Mouse (Mus musculus) gastrocnemius, adult 2 months (tissue): ENCODE results near the gene Plin5. TPM values are rescaled to one million over a fixed set of nuclear protein-coding genes. Genes with fewer than 3 reads are reported as not detected.
A peak's percentile ranks its signal among the peaks of the same experiment; 100 is the strongest.
"Not testable (repeated sequence)": the region's sequence is repeated elsewhere in the genome, so short reads cannot be mapped to it uniquely, and the experiment has no call there.

ENCODE experiments used
- DNase-seq: peaks from one replicate; pipeline ENCODE4 v3.0.0; 2022
- H3K27ac ChIP-seq: fragments of 200-600 bp; 2 replicates; pipeline ENCODE4 v1.8.1; 2022; ENCODE audit warnings: mild to moderate bottlenecking
- H3K4me3 ChIP-seq: fragments of 200-600 bp; 2 replicates; pipeline ENCODE4 v1.8.1; 2022; ENCODE audit warnings: mild to moderate bottlenecking, moderate library complexity
- CTCF ChIP-seq: fragments of 200-600 bp; IDR thresholded peaks from 2 replicates; pipeline ENCODE4 v1.8.1; 2022; ENCODE audit warnings: antibody characterized with exemption, mild to moderate bottlenecking, moderate library complexity
- intact Hi-C: fragments of 180-260 bp; cut with DNase I; formaldehyde crosslinking; loops from one replicate; pipeline ENCODE4 v1.15.1; 2025
- total RNA-seq, 2 experiments: library from RNA; stranded (reverse); gene quantifications; 2 replicates each; pipeline ENCODE4 v1.2.3; 2021

The Plin5 gene
- total RNA-seq, 2 experiments from 2014 or later = 22.9 to 55.7 TPM

DNA sequence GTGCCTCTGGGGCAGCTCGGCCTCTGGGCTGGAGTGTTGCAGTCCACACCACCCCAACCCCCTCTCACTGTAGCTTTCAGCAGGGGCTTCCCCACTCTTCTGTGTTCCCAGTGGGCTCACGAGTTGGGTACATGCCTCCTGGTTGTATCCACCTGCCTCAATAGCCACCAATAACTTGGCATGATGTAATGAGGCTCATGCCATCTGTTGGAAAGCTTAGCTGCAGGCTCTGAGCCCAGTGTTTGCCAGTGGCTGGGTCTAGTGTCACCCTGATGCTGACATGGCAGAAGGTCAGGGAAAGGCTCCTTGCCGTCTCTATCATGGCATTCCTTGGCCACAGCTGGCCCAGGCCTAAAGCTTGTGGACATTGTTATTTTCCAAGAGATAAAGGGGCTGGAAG, 16.6 kb downstream of the Plin5 start:
- intact Hi-C loops = no loop called here
- DNase-seq = peak; percentile 83
- TF ChIP-seq CTCF = no peak
- H3K4me3 ChIP-seq = no peak overlapping the region
- H3K27ac ChIP-seq = peak overlapping the region; percentile 68

GRCm38 (mm10) chr17:56098711-56099572, 18.5 kb downstream of the Plin5 start:
- intact Hi-C loops = no loop called here
- TF ChIP-seq CTCF = peak; percentile 35; the same call in 1 of the 2 replicates
- peak; percentile 84 for DNase-seq

DNA sequence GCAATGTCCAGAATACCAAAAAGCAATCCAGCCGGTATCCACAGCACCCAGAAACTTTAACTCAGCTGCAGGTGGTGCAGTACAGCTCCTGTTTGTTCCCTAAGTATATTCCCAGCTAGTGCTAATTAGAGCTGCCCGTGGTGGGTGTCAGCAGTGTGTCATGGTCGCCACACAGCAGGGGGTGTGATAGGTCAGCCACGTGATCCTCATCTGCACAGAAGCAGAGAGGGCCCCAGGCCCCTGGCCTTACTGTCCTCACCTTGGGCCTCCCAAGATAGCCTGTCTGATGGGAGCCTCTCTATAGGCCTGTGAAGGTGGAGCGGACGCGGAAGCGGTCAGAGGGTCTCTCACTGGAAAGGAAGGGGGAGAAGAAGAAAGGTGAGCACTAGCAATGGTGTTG, 19.2 kb downstream of the Plin5 start:
- intact Hi-C loops = no loop called here
- no peak overlapping the region for H3K4me3 ChIP-seq
- no peak for TF ChIP-seq CTCF
- H3K27ac ChIP-seq = no peak overlapping the region
- DNase-seq = no peak

More at GRCm38 (mm10) chr17:56098711-56099572, 18.5 kb downstream of the Plin5 start:
- Histone ChIP-seq H3K27ac (peak overlapping the region; percentile 68), H3K4me3 (no peak overlapping the region)

- no peak overlapping the region for H3K27ac ChIP-seq
- DNase-seq = no peak
- no peak overlapping the region for H3K4me3 ChIP-seq
- no peak for TF ChIP-seq CTCF
- intact Hi-C loops = no loop called here
These were observed 20.5 kb downstream of the Plin5 start for GRCm38 (mm10) chr17:56096883-56097282.

DNA sequence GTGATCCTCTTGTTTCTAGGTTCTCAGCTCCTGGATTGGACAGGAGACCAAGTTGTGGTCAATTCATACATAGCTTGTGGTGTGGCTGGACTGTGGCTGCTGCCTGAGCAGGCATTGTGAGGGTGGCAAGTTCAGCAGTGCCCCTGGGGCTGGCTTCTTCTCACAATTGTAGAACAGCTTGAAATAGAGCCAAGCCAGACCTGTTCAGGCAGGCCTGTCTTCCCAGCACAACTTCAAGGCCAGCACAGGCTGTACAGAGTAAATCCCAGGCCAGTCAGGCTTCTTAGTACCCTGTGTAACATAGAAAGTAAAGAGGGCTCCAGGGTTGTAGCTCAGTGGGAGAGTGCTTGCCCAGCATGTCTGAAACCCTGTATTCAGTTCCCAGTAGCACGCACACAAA, 24.6 kb downstream of the Plin5 start:
- H3K27ac ChIP-seq = no peak overlapping the region
- TF ChIP-seq CTCF = no peak
- intact Hi-C loops = no loop called here
- H3K4me3 ChIP-seq = no peak overlapping the region
- no peak for DNase-seq

DNA sequence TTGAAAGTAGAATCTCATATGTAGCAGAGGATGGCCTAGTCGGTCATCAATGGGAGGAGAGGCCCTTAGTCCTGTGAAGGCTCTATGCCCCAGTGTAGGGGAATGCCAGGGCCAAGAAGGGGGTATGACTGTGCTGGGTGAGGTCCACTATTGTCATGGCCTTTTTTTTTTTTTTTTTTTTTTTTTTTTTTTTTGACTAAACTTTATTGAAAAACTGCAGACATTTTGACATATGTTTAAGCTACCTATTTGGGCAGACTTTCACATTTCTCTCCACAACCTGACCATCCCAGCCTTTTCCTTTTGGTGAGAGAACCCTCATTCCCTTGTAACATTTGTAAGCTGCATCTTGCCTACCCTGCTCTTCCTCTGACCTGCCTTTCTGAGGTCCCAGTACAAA, 25.1 kb downstream of the Plin5 start:
- intact Hi-C loops = no loop called here
- DNase-seq = no peak
- no peak overlapping the region for H3K27ac ChIP-seq
- TF ChIP-seq CTCF = no peak
- H3K4me3 ChIP-seq = no peak overlapping the region

GRCm38 (mm10) chr17:56080781-56081585, 36.4 kb downstream of the Plin5 start:
- no peak for DNase-seq
- H3K27ac ChIP-seq = peak overlapping the region; percentile 92; the same call in 1 of the 2 replicates
- H3K4me3 ChIP-seq = peak overlapping the region; percentile 83
- TF ChIP-seq CTCF = no peak
- intact Hi-C loops = no loop called here

DNA sequence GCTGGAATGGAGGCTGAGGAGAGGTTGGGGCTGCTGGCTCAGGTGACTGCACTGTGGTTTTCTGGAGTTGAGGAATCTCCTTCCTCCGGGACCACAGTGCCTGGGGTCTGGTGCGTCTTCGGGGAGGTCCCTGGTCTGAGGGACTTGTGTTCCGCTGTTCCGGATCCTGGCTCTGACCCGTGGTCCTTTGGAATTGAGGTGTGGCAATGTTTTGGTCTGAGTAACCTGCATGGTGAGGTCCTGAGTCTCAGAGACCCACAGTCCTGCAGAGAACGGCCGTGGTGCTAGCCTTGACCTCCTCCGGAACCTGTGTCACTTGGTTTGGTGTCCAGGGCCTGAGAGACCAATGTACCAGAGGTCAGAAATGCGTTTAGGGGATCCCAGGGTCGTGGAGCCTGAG, 37.5 kb downstream of the Plin5 start:
- Histone ChIP-seq H3K4me3 (peak overlapping the region; percentile 83), H3K27ac (peak overlapping the region; percentile 92)
- no peak for TF ChIP-seq CTCF
- intact Hi-C loops = loop anchor here (5.0 kb wide), 1 partner anchor 43 kb away; the partner anchor contains the start of gene Sh3gl1
- DNase-seq = no peak

- peak within 1 kb of the TSS; percentile 83 for H3K4me3 ChIP-seq
- peak; percentile 100 for DNase-seq
- H3K27ac ChIP-seq = peak within 1 kb of the TSS; percentile 94
- TF ChIP-seq CTCF = no peak
- intact Hi-C loops = loop anchor here (5.0 kb wide), 1 partner anchor 42 kb away; the partner anchor contains the start of gene Sh3gl1
These were observed 38.3 kb downstream of the Plin5 start, which contains the start of gene Hdgfl2 for GRCm38 (mm10) chr17:56078880-56079795. Hdgfl2 (plus strand) TSS chr17:56079634.

GRCm38 (mm10) chr17:56078361-56078760, 39.0 kb downstream of the Plin5 start:
- peak overlapping the region; percentile 70 for H3K4me3 ChIP-seq
- DNase-seq = not testable (repeated sequence)
- H3K27ac ChIP-seq = peak overlapping the region; percentile 94
- intact Hi-C loops = loop anchor here (5.0 kb wide), 1 partner anchor 41 kb away; the partner anchor contains the start of gene Sh3gl1

DNA sequence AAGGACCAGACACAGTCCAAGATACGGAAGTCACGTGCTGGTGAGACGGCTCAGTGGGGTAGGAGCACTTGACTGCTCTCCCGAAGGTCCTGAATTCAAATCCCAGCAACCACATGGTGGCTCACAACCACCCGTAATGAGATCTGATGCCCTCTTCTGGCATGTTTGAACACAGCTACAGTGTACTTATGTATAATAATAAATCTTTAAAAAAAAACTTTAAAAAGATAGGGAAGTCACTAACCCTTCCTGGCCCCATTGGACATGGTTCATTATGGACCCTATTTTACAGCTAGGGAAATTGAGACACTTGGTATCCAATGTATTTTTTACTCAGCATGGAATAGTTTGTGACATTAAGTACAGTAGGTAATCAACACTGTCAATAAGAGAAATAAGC, 39.9 kb downstream of the Plin5 start:
- no peak overlapping the region for H3K27ac ChIP-seq
- no peak for TF ChIP-seq CTCF
- DNase-seq = no peak
- intact Hi-C loops = loop anchor here (5.0 kb wide), 1 partner anchor 40 kb away; the partner anchor contains the start of gene Sh3gl1
- no peak overlapping the region for H3K4me3 ChIP-seq

- intact Hi-C loops = loop anchor here (5.0 kb wide), 2 partner anchors 38 to 118 kb away; partner anchors contain the start of genes Sh3gl1 and Yju2
- Histone ChIP-seq H3K4me3 (peak within 1 kb of the TSS; percentile 97), H3K27ac (peak within 1 kb of the TSS; percentile 98)
- DNase-seq = peak; percentile 99
- TF ChIP-seq CTCF = peak; percentile 51
These were observed 42.6 kb downstream of the Plin5 start, which contains the start of gene Ubxn6 for GRCm38 (mm10) chr17:56074827-56075208. Ubxn6 (minus strand) TSS chr17:56075028.
